Mouse (Mus musculus) cerebellum, adult 8-10 months (tissue): Measurements from ENCODE around the gene Olfr832.
"Not testable (repeated sequence)": the region's sequence is repeated elsewhere in the genome, so short reads cannot be mapped to it uniquely, and the experiment has no call there.

Source experiments
- DNase-seq: peaks from one replicate; pipeline ENCODE4 v3.0.0; 2022

Olfr832 gene

DNA sequence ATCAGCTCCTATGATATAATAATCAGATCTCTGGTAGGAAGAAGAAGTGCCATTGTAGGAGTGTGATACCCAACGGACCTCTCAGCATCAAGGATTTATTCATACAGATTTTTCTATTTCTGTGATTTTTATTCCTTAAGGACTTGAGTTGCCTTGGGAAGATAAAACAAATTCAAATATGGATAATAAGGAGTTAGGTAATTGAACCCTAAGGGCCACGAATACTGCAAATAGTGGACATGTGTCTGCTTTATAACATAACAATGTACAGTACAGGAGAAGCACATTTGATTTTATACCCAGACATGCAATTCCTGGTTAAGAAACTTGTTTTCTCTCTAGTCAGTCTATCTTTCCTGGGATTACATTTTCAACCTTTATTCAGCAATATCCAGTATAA lies at the start of gene Olfr832:
TSS of gene Olfr832 (plus strand) at position 301 of the 400 bp plus-strand sequence.
- not testable (repeated sequence) for DNase-seq

DNA sequence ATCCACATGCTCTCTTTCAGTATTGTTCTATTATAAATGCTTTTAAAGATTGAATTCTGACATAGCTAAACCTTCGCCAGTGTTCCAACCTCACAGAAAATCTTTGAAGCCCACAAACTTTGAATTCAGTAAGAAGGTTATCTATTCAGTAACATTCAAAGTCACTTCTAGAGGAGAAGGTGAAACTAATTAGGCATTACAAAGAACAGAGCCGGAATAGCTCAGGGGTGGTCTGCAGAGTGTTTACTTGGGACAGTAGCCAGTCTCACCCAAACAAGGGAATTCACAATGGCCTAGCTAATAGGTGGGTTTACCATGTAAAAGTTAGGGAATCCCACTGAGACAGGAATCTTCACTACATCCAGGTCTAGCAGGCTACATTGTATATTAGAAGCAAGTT lies 29.2 kb upstream of the Olfr832 start:
- not testable (repeated sequence) for DNase-seq

DNA sequence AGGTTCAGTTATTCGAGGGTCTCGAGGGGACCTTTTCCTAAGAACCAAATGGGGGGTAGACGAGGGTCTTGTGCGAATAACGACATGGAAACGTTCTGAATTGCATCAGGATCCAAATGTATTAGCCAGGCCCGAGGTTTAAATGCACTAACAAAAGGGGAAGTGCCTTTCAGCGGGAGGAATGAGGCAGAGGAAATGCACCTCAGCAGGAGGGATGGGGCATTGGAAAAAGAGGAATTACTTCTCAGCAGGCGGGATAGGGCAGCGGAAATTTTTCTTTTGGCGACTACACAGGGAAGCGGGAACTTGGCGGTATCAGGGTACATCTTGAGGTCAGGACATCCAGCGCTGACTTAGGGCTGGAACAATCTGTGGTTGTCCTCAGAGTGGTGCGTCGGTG lies 9.0 kb upstream of the Olfr832 start:
- DNase-seq: not testable (repeated sequence)

DNA sequence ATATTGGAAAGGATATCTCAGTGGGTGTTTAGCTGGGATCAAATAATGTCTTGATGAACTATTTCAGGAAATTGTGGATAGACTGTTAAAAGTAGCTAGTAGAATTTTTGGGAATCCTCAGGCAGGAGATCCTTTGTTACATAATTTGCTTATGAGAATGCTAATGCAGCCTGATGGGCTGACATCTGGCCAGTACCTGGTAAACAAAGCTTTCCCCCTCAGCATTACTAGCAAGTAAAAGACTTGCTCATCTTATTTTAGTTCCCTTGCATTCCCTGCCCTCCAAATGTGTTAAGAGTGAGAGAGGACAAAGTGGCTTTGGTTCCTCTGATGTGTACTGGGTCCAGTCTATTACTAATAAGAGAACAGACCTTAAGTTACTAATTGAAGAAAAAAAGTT lies 25.1 kb downstream of the Olfr832 start:
- no peak for DNase-seq

DNA sequence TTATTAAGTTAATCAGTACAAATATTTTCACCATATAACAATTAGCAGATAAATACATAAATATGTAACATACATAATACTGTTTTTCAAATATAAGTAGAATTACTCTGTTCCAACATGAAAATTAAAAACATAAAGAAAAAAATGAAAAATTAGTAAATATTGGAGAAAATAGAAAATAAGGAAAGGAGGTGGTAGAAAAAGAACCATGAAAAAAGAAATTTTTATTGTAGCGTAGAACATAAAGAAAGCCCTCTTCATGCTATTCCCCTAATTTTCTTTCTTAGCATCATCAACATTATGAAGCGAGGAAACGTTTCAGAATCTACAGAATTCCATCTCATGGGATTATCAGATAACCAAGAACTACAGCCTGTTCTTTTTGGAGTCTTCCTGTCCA lies 50.8 kb downstream of the Olfr832 start, which contains the start of gene Olfr834:
TSS of gene Olfr834 (plus strand) at position 301 of the 400 bp plus-strand sequence.
- no peak for DNase-seq
